Mouse (Mus musculus) testis, adult 2 months (tissue): ENCODE measurements around the gene Igdcc3. TPM values are rescaled to one million over a fixed set of nuclear protein-coding genes. Genes with fewer than 3 reads are reported as not detected.

Experiments
- H3K27ac ChIP-seq: fragments of 200-500 bp; 2 replicates; pipeline ENCODE4 v1.5.1; 2012; ENCODE audit warnings: low read depth, low read length; ENCODE audit not compliant: control insufficient read depth, insufficient read depth
- H3K27me3 ChIP-seq: fragments of 200-500 bp; 2 replicates; pipeline ENCODE4 v1.6.1; 2012; ENCODE audit warnings: mild to moderate bottlenecking, low read length, moderate library complexity; ENCODE audit not compliant: control insufficient read depth, insufficient read depth
- H3K36me3 ChIP-seq: fragments of 200-500 bp; 2 replicates; pipeline ENCODE4 v1.6.1; 2012; ENCODE audit warnings: mild to moderate bottlenecking, low read length; ENCODE audit not compliant: control insufficient read depth, insufficient read depth
- H3K4me1 ChIP-seq: fragments of 200-500 bp; 2 replicates; pipeline ENCODE4 v1.6.1; 2012; ENCODE audit warnings: low read length; ENCODE audit not compliant: control insufficient read depth, insufficient read depth
- H3K4me3 ChIP-seq: fragments of 200-500 bp; 2 replicates; pipeline ENCODE4 v1.5.1; 2012; ENCODE audit warnings: low read depth, mild to moderate bottlenecking, low read length, moderate library complexity, mixed read lengths; ENCODE audit not compliant: control insufficient read depth
- CTCF ChIP-seq: fragments of 200-500 bp; IDR thresholded peaks from 2 replicates; pipeline ENCODE4 v1.5.1; 2012; ENCODE audit warnings: low read depth, mild to moderate bottlenecking, inconsistent platforms, low read length, moderate library complexity; ENCODE audit not compliant: control insufficient read depth, insufficient read depth, insufficient replicate concordance
- POLR2A ChIP-seq: fragments of 200-500 bp; IDR thresholded peaks from 2 replicates; pipeline ENCODE4 v1.6.1; 2012; ENCODE audit warnings: low read depth, mild to moderate bottlenecking, inconsistent platforms, low read length, moderate library complexity; ENCODE audit not compliant: control insufficient read depth
- polyA plus RNA-seq: library from polyadenylated mRNA; depleted of rRNA; stranded (reverse); fragments of >200 nt; gene quantifications from 2 replicates; pipeline ENCODE4 v1.2.3, GENCODE M21; 2012

Gene Igdcc3
- polyA plus RNA-seq, 1 experiment, result 0.27 TPM

GRCm38 (mm10) chr9:65191755-65192469, 50.9 kb downstream of the Igdcc3 start:
- H3K27me3 ChIP-seq, result no peaks in the 10 kb centered on the region
- peak overlapping the region; percentile 54 for H3K27ac ChIP-seq
- TF ChIP-seq CTCF, result no peak
- no peak for TF ChIP-seq POLR2A
- H3K36me3 ChIP-seq, result no peaks in the 10 kb centered on the region
- no peak overlapping the region for H3K4me3 ChIP-seq
- H3K4me1 ChIP-seq, result peaks cover 28% of the 10 kb centered on the region

GRCm38 (mm10) chr9:65193214-65193613, 52.2 kb downstream of the Igdcc3 start:
- Histone ChIP-seq H3K4me1 (peaks cover 32% of the 10 kb centered on the region), H3K27me3 (no peaks in the 10 kb centered on the region), H3K27ac (no peak overlapping the region), H3K36me3 (no peaks in the 10 kb centered on the region), H3K4me3 (peak overlapping the region; percentile 9)
- TF ChIP-seq POLR2A (no peak), CTCF (no peak)

- no peak within 1 kb of the TSS for H3K4me3 ChIP-seq
- peak within 1 kb of the TSS; percentile 77 for H3K27ac ChIP-seq
- no peaks in the 10 kb centered on the region for H3K36me3 ChIP-seq
- TF ChIP-seq POLR2A, result no peak
- no peak for TF ChIP-seq CTCF
- no peaks in the 10 kb centered on the region for H3K27me3 ChIP-seq
- H3K4me1 ChIP-seq, result peaks cover 32% of the 10 kb centered on the region
Observed at GRCm38 (mm10) chr9:65195053-65195452, 54.1 kb downstream of the Igdcc3 start, which contains the start of gene Parp16. TSS of gene Parp16 (plus strand) at chr9:65195353.

GRCm38 (mm10) chr9:65195621-65195981, 54.6 kb downstream of the Igdcc3 start:
- Histone ChIP-seq H3K36me3 (no peaks in the 10 kb centered on the region), H3K4me3 (no peak overlapping the region), H3K4me1 (peaks cover 32% of the 10 kb centered on the region), H3K27me3 (no peaks in the 10 kb centered on the region), H3K27ac (peak overlapping the region; percentile 77)
- TF ChIP-seq CTCF, result no peak
- no peak for TF ChIP-seq POLR2A

GRCm38 (mm10) chr9:65195982-65196737, 55.2 kb downstream of the Igdcc3 start:
- TF ChIP-seq CTCF, result no peak
- TF ChIP-seq POLR2A, result no peak
- Histone ChIP-seq H3K4me3 (no peak overlapping the region), H3K36me3 (no peaks in the 10 kb centered on the region), H3K27ac (peak overlapping the region; percentile 77), H3K27me3 (no peaks in the 10 kb centered on the region), H3K4me1 (peaks cover 32% of the 10 kb centered on the region)

GRCm38 (mm10) chr9:65196738-65197569, 56.0 kb downstream of the Igdcc3 start:
- Histone ChIP-seq H3K27me3 (no peaks in the 10 kb centered on the region), H3K4me3 (no peak overlapping the region; the same call in 1 of the 2 replicates), H3K36me3 (no peaks in the 10 kb centered on the region), H3K4me1 (peaks cover 32% of the 10 kb centered on the region), H3K27ac (peak overlapping the region; percentile 58)
- TF ChIP-seq POLR2A, result no peak
- TF ChIP-seq CTCF, result peak; percentile 72; the same call in 1 of the 2 replicates

- no peak for TF ChIP-seq POLR2A
- H3K4me3 ChIP-seq, result no peak overlapping the region
- H3K27me3 ChIP-seq, result no peaks in the 10 kb centered on the region
- no peaks in the 10 kb centered on the region for H3K36me3 ChIP-seq
- H3K4me1 ChIP-seq, result peaks cover 25% of the 10 kb centered on the region
- no peak overlapping the region; the same call in 1 of the 2 replicates for H3K27ac ChIP-seq
Observed at GRCm38 (mm10) chr9:65197826-65198225, 56.8 kb downstream of the Igdcc3 start.
